Mouse (Mus musculus) cerebellum, adult 18-20 months (tissue): ENCODE data around the gene Ttc9b.
"Not testable (repeated sequence)": the region's sequence is repeated elsewhere in the genome, so short reads cannot be mapped to it uniquely, and the experiment has no call there.

Experiments used
- DNase-seq, 2 experiments: peaks; one replicate each; pipeline ENCODE4 v3.0.0; 2021

The Ttc9b gene

DNA sequence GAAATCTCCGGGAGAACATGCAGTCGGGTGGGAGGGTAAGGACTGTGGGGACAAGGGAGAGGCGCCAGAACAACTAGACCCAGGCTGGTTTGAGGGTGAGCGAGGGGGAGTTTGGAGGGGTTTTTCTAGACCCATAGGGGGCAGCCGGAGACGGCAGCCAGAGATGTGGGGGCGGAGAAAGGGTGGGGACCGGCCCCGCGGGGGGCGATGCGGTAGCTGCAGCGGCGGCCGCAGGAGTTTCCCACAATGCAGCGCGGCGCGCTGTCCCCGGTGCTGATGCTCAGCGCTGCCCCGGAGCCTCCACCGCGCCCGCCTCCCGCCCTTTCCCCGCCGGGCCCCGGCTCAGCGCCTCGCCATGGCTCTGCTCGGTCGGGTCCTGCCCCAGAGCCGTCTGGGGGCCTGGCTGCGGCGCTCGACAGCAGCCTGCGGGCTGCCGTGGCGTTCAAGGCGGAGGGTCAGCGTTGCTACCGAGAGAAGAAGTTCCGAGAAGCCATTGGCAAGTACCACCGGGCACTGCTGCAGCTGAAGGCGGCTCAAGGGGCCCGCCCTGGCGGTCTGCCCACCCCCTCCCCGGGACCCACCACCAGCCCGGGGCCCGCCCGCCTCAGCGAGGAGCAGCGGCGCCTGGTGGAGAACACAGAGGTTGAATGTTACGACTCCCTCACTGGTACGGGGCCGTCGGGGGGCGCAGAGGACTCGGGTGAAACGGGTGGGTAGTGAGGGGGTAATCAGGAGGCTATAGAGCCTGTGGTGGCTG, at the start of gene Ttc9b:
Gene Ttc9b (plus strand): TSS at position 235 of the 757 bp plus-strand sequence.
- DNase-seq = peak; percentile 82 to 91

DNA sequence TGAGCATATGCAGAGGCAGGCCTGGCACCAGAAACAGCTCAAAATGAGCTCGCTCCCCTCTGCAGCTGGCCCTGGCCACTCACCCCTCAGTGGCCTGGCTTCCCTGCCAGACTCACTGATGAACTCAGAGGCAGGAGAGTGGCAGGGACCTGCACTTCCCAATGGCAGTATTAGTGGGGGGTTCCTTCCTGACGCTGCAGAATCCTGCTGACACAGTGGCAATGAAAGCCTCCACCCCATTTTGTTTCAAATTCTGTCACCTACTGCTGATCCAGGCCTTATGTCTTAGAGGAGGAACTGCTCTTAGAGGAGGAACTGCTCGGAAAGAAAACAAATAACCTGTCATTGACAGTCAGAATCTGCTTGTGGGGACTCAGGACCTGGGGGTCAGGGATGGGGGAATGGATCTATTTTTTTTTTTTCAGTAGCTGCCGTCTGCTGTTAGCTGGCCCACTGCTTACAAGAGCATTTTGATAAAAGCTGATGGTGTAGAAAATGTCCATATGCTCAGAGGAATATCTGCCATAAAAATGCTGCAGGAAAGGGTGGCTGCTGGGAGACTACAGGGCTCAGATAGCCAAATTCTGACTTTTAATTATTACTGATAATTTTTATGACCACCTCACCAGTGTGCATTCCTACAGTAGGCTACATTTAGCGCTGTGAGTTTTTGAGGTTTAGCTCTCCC, 48.9 kb upstream of the Ttc9b start:
- peak; percentile 66 to 70 for DNase-seq

DNA sequence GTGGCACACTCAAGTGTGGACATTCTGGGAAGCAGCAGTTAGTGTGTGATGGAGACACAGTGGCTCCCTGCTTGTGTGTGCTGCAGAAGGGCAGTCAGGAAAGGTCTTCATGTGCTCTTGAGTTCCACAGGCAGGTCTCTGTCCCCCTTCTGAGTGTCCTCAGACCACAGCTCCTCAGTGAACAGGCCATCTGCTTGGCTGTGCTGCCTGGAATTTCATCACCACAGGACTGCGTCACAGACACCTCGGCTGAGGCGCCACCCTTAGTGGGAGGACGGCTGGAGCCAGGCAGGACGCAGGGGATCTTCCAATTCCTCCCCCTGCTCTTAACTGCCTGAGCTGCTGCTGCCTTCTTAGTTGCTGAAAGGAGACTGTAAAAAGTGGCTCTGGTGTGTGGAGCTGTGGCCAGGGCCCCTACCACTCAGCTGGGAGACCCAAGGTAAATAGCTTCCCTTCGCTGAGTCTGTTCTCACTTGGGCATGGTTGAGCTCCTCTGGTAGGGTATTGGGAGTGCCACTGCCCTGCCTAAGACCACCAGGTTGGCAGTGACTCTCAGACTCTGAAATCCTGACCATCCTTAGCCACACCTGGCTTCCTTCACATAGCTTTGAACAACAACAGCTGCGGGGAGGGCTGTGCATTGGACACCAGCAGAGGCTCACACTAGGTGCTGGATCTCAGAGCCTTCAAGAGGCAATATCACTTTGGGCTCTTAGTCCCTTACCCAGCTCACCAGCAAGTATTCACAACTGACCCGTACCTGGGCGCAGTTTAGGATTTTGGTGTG, 48.0 kb upstream of the Ttc9b start:
- DNase-seq = peak; percentile 81 to 87

DNA sequence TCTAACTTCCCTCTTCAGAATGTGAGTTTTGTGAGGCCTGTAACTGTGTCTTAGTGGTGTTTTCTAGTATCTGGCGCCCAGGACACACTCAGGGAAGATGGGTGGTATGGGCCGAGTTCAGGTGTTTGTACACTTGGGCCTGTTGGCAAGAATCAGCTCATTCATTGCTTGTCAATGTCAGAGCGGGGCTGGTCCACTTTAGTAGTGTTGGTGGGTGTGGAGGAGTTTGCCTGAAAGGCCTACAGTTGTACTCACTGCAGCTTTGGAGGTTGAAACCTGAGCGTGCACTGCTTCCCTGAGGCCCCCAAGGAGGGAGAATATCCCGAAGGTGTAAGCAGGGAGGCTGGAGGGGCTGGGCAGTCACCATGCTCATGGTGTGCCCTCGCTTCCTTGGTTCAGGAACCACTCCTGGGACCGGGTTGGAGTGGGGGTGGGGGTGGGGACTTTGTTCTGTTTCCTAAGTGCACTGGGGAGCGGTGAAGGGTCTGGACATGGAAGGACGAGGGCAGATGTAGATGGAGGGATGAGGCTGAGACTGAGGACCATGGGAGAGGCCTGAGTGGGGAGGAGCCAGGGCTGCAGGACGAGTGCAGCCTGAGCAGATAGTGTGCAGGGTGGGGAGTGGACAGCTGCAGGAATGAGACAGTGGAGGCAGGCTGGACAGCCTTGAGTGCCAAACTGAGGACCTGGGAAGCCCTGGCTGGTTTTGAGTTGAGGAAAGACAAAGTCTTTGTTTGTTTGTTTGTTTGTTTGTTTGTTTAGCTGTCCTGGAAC, 47.0 kb upstream of the Ttc9b start:
- no peak for DNase-seq

DNA sequence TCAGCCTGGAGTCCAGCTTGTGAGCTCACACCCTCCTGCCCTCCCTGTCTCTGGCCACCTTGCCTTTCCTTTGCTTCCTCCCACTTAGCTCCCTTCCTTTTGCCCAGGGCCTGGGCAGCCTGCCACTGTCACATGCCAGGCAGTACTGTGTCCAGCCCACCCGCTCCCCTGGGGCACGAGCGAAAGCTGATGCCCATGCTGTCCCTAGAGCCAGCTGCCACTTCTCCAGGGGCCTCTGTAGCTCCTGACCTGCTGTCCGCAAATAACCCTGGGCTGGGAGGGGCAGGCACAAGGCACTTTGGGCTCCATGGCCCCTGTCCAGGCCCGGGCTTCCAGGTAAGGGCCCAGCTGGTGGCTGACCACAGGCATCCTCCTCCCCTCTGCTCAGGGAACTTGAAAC, 46.1 kb upstream of the Ttc9b start:
- peak; percentile 91 to 92 for DNase-seq

DNA sequence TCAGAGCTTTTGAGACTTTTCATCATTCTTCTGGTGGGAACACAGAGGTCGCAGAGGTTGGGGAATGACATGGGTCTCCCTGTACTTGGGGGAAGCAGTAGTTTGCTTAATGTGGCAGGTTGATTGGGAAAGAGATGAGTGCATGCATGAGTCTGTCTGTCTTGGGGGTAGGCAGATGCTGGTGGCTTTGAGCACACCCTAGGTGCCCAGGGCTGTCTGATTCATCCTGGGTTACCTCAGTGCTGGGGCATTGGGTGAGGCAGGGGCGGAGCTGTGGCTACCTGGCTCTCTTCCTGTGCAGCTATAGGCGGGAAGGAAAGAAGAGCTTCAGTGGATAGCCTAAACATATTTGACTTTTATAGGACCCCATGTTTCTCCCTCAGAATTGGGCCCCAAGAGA, 45.6 kb upstream of the Ttc9b start:
- no peak for DNase-seq

DNA sequence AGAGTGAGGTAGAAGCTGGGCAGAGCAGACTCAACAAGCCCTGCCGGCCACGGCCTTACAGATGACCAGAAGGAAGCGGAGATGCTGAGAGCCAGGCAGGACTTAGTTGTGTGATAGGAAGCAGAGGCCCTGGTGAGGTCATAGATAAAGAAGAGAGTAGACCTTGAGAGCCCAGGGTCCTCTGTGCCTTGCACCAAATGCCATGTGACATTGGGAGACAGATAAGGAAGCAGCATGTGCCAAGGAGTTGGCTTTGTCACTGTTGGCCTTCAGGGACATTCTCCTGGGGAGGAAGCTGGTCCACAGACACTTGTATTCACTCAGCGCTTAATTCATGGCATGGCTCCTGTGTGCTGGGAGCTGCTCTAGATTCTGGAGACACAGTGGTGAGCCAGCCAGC, 44.4 kb upstream of the Ttc9b start:
- peak in 1 of 2 experiments; percentile 42 for DNase-seq

DNA sequence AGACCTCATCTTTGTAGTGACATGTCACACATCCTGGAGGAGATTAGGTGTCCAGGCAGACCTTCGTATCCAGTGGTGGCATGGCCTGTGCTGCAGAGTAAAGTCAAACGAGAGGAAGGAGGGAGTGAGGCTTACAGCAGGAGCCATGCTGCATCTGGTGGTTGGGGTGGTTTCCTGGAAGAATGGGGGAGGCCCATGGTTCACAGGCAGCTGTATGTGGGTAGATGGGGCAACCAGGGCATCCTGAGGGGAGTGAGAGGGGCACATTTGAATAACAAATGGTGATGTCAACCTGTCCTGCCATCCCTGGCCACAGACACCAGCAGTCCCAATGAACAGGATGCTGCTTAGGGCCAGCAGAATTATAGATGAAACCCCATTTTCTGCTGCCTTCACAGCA, 44.0 kb upstream of the Ttc9b start:
- no peak for DNase-seq

DNA sequence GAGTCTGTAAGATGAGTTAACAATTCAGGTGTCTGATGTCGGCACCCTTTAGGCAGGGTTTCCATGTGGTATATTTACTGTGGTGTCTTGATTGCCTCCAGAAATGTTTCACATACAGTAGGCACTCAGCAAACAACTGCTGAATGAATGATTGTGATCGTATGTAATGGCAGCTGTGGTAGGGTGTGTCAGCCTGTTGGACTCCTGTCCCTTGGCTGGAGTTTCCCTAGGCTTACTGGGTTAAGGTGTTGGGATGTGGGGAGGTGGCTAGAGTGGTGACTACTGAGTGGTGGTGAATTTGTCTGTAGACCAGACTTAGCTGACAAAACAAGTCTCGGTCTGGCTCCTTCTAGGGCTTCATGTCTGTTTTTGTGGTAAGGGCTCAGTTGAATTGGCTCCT, 43.3 kb upstream of the Ttc9b start:
- DNase-seq = no peak

DNA sequence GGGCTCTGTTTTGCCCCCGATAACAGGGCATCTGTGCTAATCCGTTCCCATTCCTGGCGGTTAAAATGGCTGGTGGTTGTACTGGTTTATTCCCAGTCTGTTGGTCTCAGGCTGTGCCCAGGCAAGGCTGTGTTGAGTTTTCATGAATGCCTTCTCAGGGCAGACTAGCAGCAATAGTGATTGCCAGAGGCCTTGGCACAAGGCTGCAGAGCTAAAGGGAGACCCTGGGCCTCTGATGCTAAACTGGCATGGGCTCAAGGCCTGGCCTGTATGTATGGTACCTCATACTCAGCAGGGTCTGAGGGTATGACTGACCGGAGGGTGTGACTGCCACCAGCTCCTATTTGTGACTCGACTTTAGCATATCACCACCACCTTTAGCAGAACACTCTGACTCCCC, 42.8 kb upstream of the Ttc9b start:
- no peak for DNase-seq

DNA sequence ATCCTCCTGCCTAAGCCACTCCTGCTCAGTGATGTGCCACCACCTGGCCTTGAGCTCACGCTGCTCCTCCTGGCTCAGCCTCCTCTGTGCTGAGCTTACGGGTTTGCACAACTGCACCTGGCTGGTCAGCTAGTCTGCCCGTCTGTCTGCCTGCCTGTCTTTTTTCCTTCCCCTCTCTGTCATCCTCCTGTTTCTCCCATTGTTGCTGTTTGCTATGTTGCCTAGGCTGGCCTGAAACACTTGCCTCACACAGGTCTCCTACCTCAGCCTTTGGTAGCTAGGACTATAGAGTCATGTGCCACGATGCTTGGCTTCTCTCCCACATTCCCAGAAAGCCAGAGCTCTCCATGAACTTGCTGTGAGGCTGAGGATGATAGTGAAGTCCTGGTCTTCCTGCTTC, 40.8 kb upstream of the Ttc9b start:
- DNase-seq = peak; percentile 47 to 56

DNA sequence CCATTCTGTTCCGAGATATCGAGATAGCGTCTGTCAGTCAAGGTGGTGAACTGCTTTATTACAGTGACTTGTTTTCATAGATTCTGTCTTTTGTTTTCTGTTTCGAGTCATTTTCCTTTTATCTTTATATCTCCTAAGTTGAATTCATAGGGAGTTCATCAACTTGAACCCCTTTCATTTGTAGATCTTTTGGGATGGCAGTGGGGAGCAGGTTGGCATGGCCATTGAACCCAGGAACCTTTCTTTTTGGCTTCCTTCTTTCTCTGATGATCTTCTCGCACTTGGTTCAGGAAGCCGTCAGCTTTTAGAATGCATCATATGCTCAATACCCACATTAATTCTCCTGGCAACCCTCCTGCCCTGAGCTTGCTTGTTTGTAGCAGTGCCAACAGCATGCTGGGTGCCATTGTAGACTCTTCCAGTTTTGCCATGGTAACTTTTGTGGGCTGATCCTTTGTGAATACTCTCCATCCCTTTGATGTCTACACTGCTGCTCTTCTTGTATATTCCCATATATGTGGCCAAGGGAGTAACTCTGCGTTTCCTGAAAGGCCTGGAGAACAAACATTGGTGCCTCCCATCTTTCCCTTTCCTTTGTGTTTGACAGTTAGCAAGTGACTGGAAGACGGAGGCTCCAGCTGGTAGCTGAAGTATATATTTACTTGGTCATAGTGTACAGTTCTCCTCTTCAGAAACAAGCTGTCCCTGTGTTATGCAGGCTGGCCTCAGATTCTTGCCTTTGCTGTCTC, 39.8 kb upstream of the Ttc9b start:
- DNase-seq = peak; percentile 78 to 79

DNA sequence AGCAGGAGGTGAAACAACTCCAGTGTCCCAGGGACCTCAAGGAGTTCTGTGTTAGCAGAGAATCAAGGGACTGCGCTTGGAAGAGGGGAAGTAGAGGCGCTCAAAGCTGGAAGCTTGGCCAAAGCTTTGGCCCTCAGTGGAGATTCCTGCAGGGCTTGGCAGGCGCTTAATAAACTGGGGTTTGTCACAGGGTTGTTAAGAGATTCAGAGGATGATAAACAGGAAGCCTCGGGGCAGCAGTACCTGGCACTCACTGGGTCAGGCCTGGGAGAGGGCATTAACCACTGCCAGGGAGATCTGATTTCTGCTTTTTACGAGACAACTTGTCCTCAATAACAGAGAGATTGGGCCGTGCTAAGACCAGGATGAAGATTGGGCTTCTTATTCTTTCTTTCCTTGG, 32.7 kb upstream of the Ttc9b start:
- DNase-seq = peak; percentile 62 to 70

DNA sequence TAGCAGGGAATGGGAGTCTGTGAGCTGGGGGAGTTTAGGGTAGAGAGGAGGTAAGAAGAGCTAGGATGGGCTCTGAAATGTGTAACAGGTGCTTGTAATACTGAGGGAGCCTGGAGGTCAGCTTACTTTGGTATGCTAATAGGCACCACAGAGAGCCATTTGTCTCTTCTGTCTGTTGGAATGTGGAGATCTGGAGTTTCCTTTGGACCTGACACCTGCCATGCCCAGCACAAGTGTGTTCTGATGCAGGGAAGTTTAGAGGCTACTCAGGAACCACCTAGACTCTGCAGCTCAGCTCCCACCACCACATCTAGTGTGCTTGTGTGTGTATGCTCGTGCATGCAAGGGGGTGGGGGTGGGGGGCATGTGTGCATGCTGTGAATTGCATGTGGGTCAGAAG, 31.5 kb upstream of the Ttc9b start:
- DNase-seq = no peak

DNA sequence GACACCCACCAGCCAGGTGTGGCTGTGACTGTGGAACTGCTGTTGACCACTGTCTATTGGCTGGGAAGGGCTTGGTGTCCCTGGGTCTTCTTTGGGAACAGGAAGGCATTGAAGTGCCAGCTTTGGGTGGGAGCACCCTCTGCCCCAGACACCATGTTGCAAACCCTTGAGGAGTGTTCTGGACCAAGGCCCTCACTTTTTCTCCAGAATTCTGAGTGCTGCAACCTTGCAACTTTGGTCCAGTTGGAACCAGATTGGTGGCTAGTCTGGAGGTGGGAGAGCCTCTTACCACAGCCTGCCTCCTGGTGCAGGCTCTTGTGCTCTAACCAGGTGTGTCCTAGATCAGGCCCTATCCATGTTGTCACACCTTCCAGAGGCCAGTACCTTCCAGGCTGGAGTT, 28.7 kb upstream of the Ttc9b start:
- DNase-seq = no peak

DNA sequence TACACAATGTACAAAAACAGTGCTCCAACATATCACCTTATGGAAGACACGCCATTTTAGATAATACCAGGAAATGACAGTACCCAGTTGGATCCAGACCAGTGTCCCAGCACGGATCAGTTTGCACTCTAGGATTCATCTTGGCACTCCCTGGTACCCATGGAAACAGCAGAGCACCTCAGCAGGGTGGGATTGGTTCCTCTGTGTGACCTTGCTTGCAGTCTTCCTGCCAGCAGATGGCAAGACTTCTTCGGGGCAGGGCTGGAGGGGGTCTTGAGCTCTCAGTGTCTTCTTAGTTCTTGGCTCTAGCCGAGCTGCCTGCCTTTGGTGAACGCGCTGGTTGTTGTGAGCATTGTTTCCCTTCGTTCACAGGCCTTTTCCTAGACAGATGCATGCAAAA, 26.0 kb upstream of the Ttc9b start:
- no peak for DNase-seq

DNA sequence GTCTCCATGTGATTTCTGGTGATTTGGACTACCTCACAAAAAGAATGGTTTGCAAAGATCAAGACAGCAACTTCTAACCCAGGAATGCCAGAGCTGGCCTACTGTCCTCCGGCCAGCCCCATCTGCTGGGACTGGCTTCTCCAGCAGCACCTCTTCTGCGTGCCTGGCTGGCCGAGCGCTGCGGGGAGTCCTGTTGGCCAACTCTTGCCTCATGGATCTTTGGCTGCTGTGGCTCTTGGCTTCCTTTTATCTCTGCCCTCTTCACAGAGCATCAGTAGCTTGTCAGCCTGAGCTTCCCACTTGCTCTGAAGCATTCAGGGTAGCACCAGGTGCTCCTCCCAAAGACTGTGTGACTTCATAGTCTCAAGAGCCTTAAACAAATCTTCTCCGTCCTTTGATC, 25.5 kb upstream of the Ttc9b start:
- peak; percentile 58 for DNase-seq

DNA sequence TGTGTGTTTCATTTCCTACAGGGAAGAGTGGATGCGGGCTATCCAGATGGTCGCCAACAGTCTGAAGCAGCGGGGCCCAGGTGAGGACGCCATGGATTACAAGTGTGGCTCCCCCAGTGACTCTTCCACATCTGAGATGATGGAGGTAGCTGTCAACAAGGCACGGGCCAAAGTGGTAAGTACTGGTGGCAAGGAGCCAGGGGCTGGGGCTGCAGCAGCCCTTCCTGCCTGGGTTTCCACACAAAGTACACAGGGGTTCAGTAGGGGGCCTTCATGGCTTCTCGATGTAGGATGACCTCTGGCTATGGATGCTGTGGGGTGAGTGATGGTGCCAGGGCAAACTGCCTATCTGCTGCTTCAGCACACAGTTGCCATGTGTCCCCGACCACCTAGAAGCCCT, 24.9 kb upstream of the Ttc9b start:
- DNase-seq = not testable (repeated sequence)

DNA sequence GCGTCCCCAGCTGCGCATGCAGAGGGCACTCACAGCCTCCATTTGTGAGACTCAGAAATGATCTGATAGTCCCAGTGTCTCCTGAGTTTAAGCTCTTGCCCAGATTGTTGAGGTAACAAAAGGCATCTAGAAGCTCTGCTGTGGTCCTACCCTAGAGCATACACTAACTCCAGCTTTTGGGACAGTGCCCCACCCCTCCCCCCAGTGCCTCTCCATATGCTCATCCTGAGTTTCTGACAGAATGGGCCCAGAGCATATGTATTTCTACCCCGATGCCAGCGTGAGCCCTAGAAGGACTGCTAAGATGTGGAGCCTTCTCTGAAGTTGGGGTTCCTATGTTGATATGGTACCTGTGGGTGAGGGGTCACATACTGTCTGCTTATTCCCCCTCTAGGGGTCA, 22.3 kb upstream of the Ttc9b start:
- DNase-seq = peak; percentile 58 to 61

DNA sequence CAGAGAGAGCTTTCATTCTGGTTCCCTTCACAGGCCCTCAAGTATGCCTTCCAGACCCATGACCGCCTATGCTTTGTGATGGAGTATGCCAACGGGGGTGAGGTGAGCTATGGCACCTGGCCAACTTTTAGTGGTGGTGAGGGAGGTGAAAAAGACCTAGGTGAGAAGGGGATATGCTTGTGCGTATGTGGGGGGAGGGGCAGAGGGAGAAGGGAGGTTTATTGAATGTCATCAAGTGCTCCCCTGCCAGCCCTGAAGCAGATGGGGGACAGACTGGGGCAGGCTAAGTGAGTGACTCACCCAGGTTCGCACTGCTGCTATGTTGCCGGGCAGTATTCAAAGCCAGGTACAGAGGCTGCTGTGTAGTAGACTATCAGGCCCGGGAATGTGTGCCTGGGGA, 20.5 kb upstream of the Ttc9b start:
- peak; percentile 59 to 66 for DNase-seq

DNA sequence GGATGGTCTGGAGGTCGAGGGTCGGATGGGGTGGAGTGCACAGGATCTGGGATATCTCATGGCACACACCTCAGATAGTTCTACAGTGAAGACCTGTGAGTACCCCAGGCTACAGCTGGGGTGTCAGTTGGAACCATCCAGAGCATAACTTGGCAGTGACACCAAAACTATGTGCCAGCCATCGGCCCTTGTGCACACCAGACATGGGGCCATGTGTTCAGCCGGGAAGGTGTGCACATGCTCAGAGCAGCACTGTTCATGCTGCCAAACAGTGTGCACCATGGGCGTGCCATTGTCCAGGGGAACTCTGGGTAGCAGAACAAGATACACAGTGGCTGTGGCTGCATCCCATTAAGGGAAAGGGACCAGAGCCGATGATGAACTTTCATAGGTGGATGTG, 19.0 kb upstream of the Ttc9b start:
- DNase-seq = no peak

DNA sequence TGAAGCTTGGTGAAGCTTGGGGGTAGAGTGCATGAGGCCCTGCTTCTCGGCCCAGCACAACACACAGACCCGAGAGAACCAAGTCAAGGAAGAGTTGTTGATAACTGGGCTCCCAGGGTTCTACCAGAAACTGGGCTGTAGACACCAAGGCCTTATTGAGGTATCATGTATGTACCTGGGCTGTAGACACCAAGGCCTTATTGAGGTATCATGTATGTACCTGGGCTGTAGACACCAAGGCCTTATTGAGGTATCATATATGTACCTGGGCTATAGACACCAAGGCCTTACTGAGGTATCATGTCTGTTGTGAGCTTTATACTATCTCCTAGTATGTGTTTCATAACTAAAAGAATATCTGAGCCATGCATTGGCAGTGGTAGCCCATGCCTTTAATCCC, 18.6 kb upstream of the Ttc9b start:
- DNase-seq = not testable (repeated sequence)
